Mouse (Mus musculus) liver, embryonic 14.5 days (tissue): Measurements from ENCODE around the gene Gm5244. TPM values are rescaled to one million over a fixed set of nuclear protein-coding genes. Genes with fewer than 3 reads are reported as not detected.
A peak's percentile ranks its signal among the peaks of the same experiment; 100 is the strongest.

ENCODE experiments used
- ATAC-seq: fragments of 200-750 bp; cut with Nextera tagmentation; 2 replicates; pipeline ENCODE4 v1.8.0; 2017; ENCODE audit warnings: moderate number of reproducible peaks, mild to moderate bottlenecking, moderate library complexity; ENCODE audit not compliant: insufficient read depth
- DNase-seq, 3 experiments: peaks; one replicate each; pipeline ENCODE4 v3.0.0-alpha.2; 2012 to 2013; ENCODE audit warnings: low read depth in 3 of 3, low spot score in 3 of 3
- H3K27ac ChIP-seq: fragments of 300-500 bp; sonication (generic); 2 replicates; pipeline ENCODE4 v1.5.1; 2014; ENCODE audit warnings: moderate library complexity, mild to moderate bottlenecking, control low read depth, inconsistent platforms
- H3K27me3 ChIP-seq: fragments of 300-500 bp; sonication (generic); 2 replicates; pipeline ENCODE4 v1.6.1; 2014; ENCODE audit warnings: mild to moderate bottlenecking, low read length, moderate library complexity; ENCODE audit not compliant: control insufficient read depth, insufficient read depth
- H3K36me3 ChIP-seq: fragments of 300-500 bp; sonication (generic); replicated peaks from 2 replicates; pipeline ENCODE4 v1.6.1; 2014; ENCODE audit warnings: low read depth; ENCODE audit not compliant: control insufficient read depth, insufficient read depth
- H3K4me1 ChIP-seq, 2 experiments: fragments of 200-500 bp in 1 of 2; fragments of 300-500 bp in 1 of 2; sonication (generic) in 1 of 2; replicated peaks; 2 replicates each; pipeline ENCODE4 v1.6.1; 2012 to 2014; ENCODE audit warnings: antibody characterized with exemption in 1 of 2, inconsistent platforms in 1 of 2, low read length in 1 of 2; ENCODE audit not compliant: control insufficient read depth in 2 of 2, insufficient read depth in 2 of 2
- H3K4me2 ChIP-seq: fragments of 300-500 bp; sonication (generic); 2 replicates; pipeline ENCODE4 v1.6.1; 2014; ENCODE audit warnings: low read depth, mild to moderate bottlenecking, control low read depth, moderate library complexity
- H3K4me3 ChIP-seq, 2 experiments: fragments of 200-500 bp in 1 of 2; fragments of 300-500 bp in 1 of 2; sonication (generic) in 1 of 2; 2 replicates each; pipeline ENCODE4 v1.5.1; 2012 to 2014; ENCODE audit warnings: low read depth in 2 of 2, low read length in 2 of 2, mild to moderate bottlenecking in 2 of 2, control low read depth in 1 of 2, inconsistent platforms in 1 of 2, moderate library complexity in 1 of 2; ENCODE audit not compliant: insufficient read depth in 1 of 2
- H3K9ac ChIP-seq: fragments of 300-500 bp; sonication (generic); replicated peaks from 2 replicates; pipeline ENCODE4 v1.6.1; 2014; ENCODE audit warnings: mild to moderate bottlenecking, control low read depth, moderate library complexity
- H3K9me3 ChIP-seq: fragments of 300-500 bp; sonication (generic); 2 replicates; pipeline ENCODE4 v1.6.1; 2016; ENCODE audit warnings: low read length, mixed read lengths; ENCODE audit not compliant: control insufficient read depth
- CTCF ChIP-seq: IDR thresholded peaks from 2 replicates; pipeline ENCODE4 v1.5.1; 2016; ENCODE audit warnings: antibody characterized with exemption, low read depth, control low read depth
- EP300 ChIP-seq: IDR thresholded peaks from 2 replicates; pipeline ENCODE4 v1.6.1; 2016; ENCODE audit warnings: antibody characterized with exemption, low read depth
- WGBS: fragments of 180-500 bp; shearing (Covaris S2); extraction: QIAGEN DNeasy Blood & Tissue Kit; methylation state at CpG from one replicate; pipeline ENCODE4 v1.1.7; 2014; ENCODE audit not compliant: insufficient replicate concordance; 5-methylcytosine and 5-hydroxymethylcytosine counted together
- polyA plus RNA-seq, 2 experiments: library from polyadenylated mRNA; depleted of rRNA in 1 of 2; stranded (reverse) in 1 of 2; unstranded in 1 of 2; fragments of >200 nt; fragmentation: Nextera tagmentation in 1 of 2; extraction: Ambion mirVana in 1 of 2; gene quantifications; 2 replicates each; pipeline versions ENCODE4 v1.2.1 to v1.2.3; 2012 to 2014

Gm5244 gene
- polyA plus RNA-seq (2012; rRNA removed), result not detected in 2 replicates
- not detected in 2 replicates for polyA plus RNA-seq (2014; fragmentation: Nextera tagmentation; extraction: Ambion mirVana)

- TF ChIP-seq EP300, result no peak
- no peak for TF ChIP-seq CTCF
- DNase-seq (no peak), ATAC-seq (no peak)
- Histone ChIP-seq H3K4me3 (no peak within 1 kb of the TSS), H3K9me3 (no peaks in the 10 kb centered on the region), H3K4me2 (no peak within 1 kb of the TSS), H3K4me1 (no peaks in the 10 kb centered on the region), H3K27ac (no peak within 1 kb of the TSS), H3K9ac (no peak within 1 kb of the TSS), H3K27me3 (no peaks in the 10 kb centered on the region), H3K36me3 (no peaks in the 10 kb centered on the region)
Measured at GRCm38 (mm10) chr19:12846382-12846781, at the start of gene Gm5244. Gene Gm5244, plus strand, starts transcription at chr19:12846682.

GRCm38 (mm10) chr19:12797071-12797470 lies 49.4 kb upstream of the Gm5244 start:
- H3K27me3 ChIP-seq, result no peaks in the 10 kb centered on the region
- peak in 2 of 3 experiments; percentile 24 to 45 for DNase-seq
- H3K4me3 ChIP-seq, result peak overlapping the region; percentile 82 to 89
- H3K9ac ChIP-seq, result peak overlapping the region; percentile 79
- WGBS, result 2% methylated on average over 7 of the region's 7 CpGs
- H3K36me3 ChIP-seq, result no peaks in the 10 kb centered on the region
- H3K9me3 ChIP-seq, result no peaks in the 10 kb centered on the region
- H3K4me2 ChIP-seq, result peak overlapping the region; percentile 92
- H3K27ac ChIP-seq, result peak overlapping the region; percentile 96
- H3K4me1 ChIP-seq, result peaks cover 2 to 4% of the 10 kb centered on the region in 2 experiments; a peak in 3 of 4 replicates
- no peak for TF ChIP-seq EP300
- TF ChIP-seq CTCF, result peak; percentile 31; the same call in 1 of the 2 replicates
- ATAC-seq, result no peak

- DNase-seq, result no peak
Measured at GRCm38 (mm10) chr19:12798404-12798803, 48.1 kb upstream of the Gm5244 start.

DNA sequence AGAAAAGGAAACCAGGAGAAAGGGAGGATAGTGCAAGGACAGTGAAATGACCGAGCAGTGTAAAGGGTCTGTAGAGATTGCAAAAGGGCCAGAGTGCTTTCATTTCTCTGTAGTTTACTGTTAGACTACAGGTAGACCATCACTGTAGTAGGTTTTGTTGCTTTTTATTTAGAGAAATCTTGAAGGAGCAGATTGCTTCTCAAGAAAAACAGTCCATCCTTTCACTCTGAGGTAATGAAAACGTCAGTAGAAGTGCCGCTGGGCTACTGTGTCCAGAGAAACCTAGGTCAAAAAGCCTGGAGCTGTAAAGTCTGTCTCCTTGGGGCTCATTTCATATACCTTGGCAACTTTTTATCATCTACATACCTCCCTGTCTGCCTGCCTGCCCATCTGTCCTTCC lies 47.4 kb upstream of the Gm5244 start:
- no peak overlapping the region for H3K4me3 ChIP-seq
- H3K4me2 ChIP-seq, result no peak overlapping the region
- H3K9ac ChIP-seq, result no peak overlapping the region
- DNase-seq (no peak), ATAC-seq (no peak)
- 74% methylated on average over 3 of the region's 3 CpGs for WGBS
- no peaks in the 10 kb centered on the region for H3K36me3 ChIP-seq
- no peak for TF ChIP-seq CTCF
- no peak for TF ChIP-seq EP300
- no peak overlapping the region for H3K27ac ChIP-seq
- no peaks in the 10 kb centered on the region for H3K9me3 ChIP-seq
- peaks cover 0 to 2% of the 10 kb centered on the region in 2 experiments; a peak in 1 of 4 replicates for H3K4me1 ChIP-seq
- no peaks in the 10 kb centered on the region for H3K27me3 ChIP-seq

More at GRCm38 (mm10) chr19:12798404-12798803, 48.1 kb upstream of the Gm5244 start:
- Histone ChIP-seq H3K9me3 (no peaks in the 10 kb centered on the region), H3K36me3 (no peaks in the 10 kb centered on the region), H3K4me3 (no peak overlapping the region), H3K4me1 (peaks cover 0 to 2% of the 10 kb centered on the region in 2 experiments; a peak in 1 of 4 replicates), H3K9ac (no peak overlapping the region), H3K4me2 (no peak overlapping the region), H3K27me3 (no peaks in the 10 kb centered on the region), H3K27ac (no peak overlapping the region)
- TF ChIP-seq CTCF, result no peak
- TF ChIP-seq EP300, result no peak
- ATAC-seq, result no peak
- WGBS, result 29% methylated on average over 4 of the region's 4 CpGs

- DNase-seq (no peak), ATAC-seq (no peak)
- H3K9me3 ChIP-seq, result no peaks in the 10 kb centered on the region
- no peak overlapping the region for H3K9ac ChIP-seq
- WGBS, result 50% methylated on average over 2 of the region's 2 CpGs
- H3K4me2 ChIP-seq, result no peak overlapping the region
- peaks cover 0 to 2% of the 10 kb centered on the region in 2 experiments; a peak in 1 of 4 replicates for H3K4me1 ChIP-seq
- no peak overlapping the region for H3K27ac ChIP-seq
- no peaks in the 10 kb centered on the region for H3K27me3 ChIP-seq
- H3K36me3 ChIP-seq, result no peaks in the 10 kb centered on the region
- TF ChIP-seq EP300 (no peak), CTCF (no peak)
- H3K4me3 ChIP-seq, result no peak overlapping the region
Measured at GRCm38 (mm10) chr19:12800621-12801020, 45.9 kb upstream of the Gm5244 start.
